Mouse (Mus musculus) embryonic fibroblast, embryonic 13.5 days (primary cell): Measurements from ENCODE around the gene Asb2. TPM values are rescaled to one million over a fixed set of nuclear protein-coding genes. Genes with fewer than 3 reads are reported as not detected.

ENCODE experiments used
- H3K27ac ChIP-seq: 2 replicates; pipeline ENCODE4 v1.5.1; 2012; ENCODE audit warnings: low read length, control low read depth, inconsistent platforms; ENCODE audit not compliant: insufficient read depth
- H3K4me1 ChIP-seq: 2 replicates; pipeline ENCODE4 v1.6.1; 2011; ENCODE audit warnings: low read length; ENCODE audit not compliant: control insufficient read depth, insufficient read depth
- H3K4me3 ChIP-seq: 2 replicates; pipeline ENCODE4 v1.5.1; 2011; ENCODE audit warnings: mild to moderate bottlenecking, control low read depth, low read length; ENCODE audit not compliant: insufficient read depth
- CTCF ChIP-seq: IDR thresholded peaks from 2 replicates; pipeline ENCODE4 v1.5.1; 2011; ENCODE audit warnings: mild to moderate bottlenecking, control low read depth, low read length, moderate library complexity, borderline replicate concordance; ENCODE audit not compliant: insufficient read depth
- POLR2A ChIP-seq: IDR thresholded peaks from 2 replicates; pipeline ENCODE4 v1.6.1; 2011; ENCODE audit warnings: low read depth, mild to moderate bottlenecking, control low read depth, low read length, moderate library complexity
- polyA plus RNA-seq: library from polyadenylated mRNA; stranded (reverse); fragments of >200 nt; gene quantifications from 2 replicates; pipeline ENCODE4 v1.2.4, GENCODE M21; 2011; ENCODE audit warnings: low read depth; ENCODE audit not compliant: missing spikeins, insufficient read length

The Asb2 gene
- polyA plus RNA-seq, 1 experiment: not detected

GRCm38 (mm10) chr12:103281491-103281890 lies 74.3 kb downstream of the Asb2 start:
- no peak overlapping the region for H3K27ac ChIP-seq
- no peak for TF ChIP-seq CTCF
- no peak for TF ChIP-seq POLR2A
- H3K4me3 ChIP-seq: no peak overlapping the region
- H3K4me1 ChIP-seq: peaks cover 3% of the 10 kb centered on the region; the same call in 1 of the 2 replicates

- Histone ChIP-seq H3K27ac (no peak overlapping the region), H3K4me1 (peaks cover 3% of the 10 kb centered on the region; the same call in 1 of the 2 replicates), H3K4me3 (no peak overlapping the region)
- TF ChIP-seq CTCF (no peak), POLR2A (no peak)
Measured at GRCm38 (mm10) chr12:103276422-103276821, 79.4 kb downstream of the Asb2 start.

GRCm38 (mm10) chr12:103273732-103274131 lies 82.1 kb downstream of the Asb2 start:
- TF ChIP-seq POLR2A (no peak), CTCF (no peak)
- Histone ChIP-seq H3K4me3 (no peak overlapping the region), H3K27ac (no peak overlapping the region), H3K4me1 (no peaks in the 10 kb centered on the region)

- TF ChIP-seq POLR2A (no peak), CTCF (no peak)
- no peaks in the 10 kb centered on the region for H3K4me1 ChIP-seq
- no peak overlapping the region for H3K27ac ChIP-seq
- H3K4me3 ChIP-seq: no peak overlapping the region
Measured at GRCm38 (mm10) chr12:103273051-103273450, 82.8 kb downstream of the Asb2 start.

- no peak overlapping the region for H3K4me3 ChIP-seq
- no peak overlapping the region for H3K27ac ChIP-seq
- no peak for TF ChIP-seq POLR2A
- no peak for TF ChIP-seq CTCF
- H3K4me1 ChIP-seq: no peaks in the 10 kb centered on the region
Measured at GRCm38 (mm10) chr12:103272176-103272575, 83.6 kb downstream of the Asb2 start.

Other genes with a start within 250 kb of the Asb2 start
- not detected in 2 replicates for gene Prima1, start 113.9 kb downstream of the Asb2 start, polyA plus RNA-seq
- not detected in 2 replicates for gene Fam181a, start 45.0 kb downstream of the Asb2 start, polyA plus RNA-seq
- gene Otub2, start 32.7 kb upstream of the Asb2 start, polyA plus RNA-seq: 12.0 and 13.3 TPM in 2 replicates
- gene 9330161L09Rik, start 51.8 kb upstream of the Asb2 start, polyA plus RNA-seq: 0.53 and 0.83 TPM in 2 replicates
- 63.6 and 67.9 TPM in 2 replicates for gene Ddx24, start 69.8 kb upstream of the Asb2 start, polyA plus RNA-seq
- gene Ifi27, start 78.2 kb upstream of the Asb2 start, polyA plus RNA-seq: 186 and 203 TPM in 2 replicates
- 3.4 and 5.5 TPM in 2 replicates for gene Ifi27l2a, start 87.7 kb upstream of the Asb2 start, polyA plus RNA-seq
- gene Ifi27l2b, start 101.2 kb upstream of the Asb2 start, polyA plus RNA-seq: 0.97 and 2.7 TPM in 2 replicates
- gene Ppp4r4, start 176.3 kb upstream of the Asb2 start, polyA plus RNA-seq: 0.92 and 4.2 TPM in 2 replicates